Mouse (Mus musculus): ENCODE data around the gene Stk32b.

Stk32b gene

DNA sequence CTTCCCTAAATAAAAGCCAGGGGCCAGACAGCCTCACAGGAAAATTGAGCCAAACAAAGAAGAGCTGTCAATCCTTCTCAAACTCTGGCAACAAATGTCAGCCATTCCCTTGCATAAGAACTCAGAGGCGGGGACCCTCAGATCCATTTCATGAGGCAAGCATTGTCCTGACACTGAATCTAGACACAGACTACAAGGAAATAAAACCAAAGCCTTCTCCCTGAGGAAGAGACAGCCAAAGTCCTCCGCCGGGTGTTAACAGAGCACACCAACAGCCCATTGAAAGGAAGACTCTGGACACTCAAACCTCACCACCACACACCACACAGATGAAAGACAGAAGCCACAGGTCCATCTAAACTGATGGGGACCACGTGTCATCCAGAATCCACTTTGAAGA, 57.8 kb downstream of the Stk32b start:
- no peak for DNase-seq

GRCm38 (mm10) chr5:37657741-37658140, 59.2 kb downstream of the Stk32b start:
- no peak for DNase-seq

- DNase-seq, result peak; percentile 25 to 48
These were observed 61.8 kb downstream of the Stk32b start for GRCm38 (mm10) chr5:37655208-37655607.

- no peak for DNase-seq
These were observed 66.2 kb downstream of the Stk32b start for GRCm38 (mm10) chr5:37650681-37651211.

DNA sequence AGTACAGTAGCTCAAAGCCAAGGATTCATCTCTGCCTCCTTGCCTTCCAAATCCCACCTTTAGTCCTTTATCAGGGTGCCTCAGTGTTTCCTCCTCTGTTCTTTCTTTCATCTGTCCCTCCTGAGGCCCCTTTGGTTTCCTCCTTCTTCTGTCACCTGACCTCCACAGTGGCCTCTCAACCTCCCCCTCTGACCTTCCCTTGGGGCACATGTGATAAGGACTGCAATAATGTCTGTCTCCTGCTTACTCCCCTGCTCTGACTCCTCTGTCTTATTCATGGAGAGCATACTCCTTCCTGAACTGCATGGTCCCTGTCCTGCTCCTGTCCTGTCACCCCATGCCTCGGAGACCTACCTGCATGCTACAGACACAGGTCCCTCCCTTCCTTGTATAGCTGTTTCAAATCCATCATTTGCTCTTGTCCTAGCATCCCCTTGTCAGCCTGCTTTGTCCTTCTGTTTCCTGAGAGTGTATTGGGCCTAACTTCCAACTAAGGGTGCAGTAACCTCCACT, 66.8 kb downstream of the Stk32b start:
- no peak for DNase-seq

DNA sequence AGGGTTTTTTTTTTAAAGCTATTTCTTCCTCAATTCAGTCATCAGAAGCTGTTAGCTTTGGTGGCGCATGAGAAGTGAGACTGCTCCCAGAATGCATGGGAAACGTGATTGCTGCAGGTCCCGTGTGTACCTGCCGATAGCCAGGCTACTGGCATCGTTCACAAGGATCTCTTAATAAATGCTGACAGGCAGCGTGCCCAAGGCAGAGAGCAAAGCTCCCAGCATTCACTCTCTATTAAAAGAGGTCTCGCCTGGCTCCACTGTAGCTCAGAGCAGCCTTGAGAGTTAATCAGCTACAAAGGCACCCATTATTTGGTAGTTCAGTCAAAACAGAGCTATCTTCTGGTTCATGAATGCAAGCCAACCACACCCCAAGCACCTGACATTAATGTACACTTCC, 72.9 kb downstream of the Stk32b start:
- DNase-seq, result peak; percentile 7 to 13

DNA sequence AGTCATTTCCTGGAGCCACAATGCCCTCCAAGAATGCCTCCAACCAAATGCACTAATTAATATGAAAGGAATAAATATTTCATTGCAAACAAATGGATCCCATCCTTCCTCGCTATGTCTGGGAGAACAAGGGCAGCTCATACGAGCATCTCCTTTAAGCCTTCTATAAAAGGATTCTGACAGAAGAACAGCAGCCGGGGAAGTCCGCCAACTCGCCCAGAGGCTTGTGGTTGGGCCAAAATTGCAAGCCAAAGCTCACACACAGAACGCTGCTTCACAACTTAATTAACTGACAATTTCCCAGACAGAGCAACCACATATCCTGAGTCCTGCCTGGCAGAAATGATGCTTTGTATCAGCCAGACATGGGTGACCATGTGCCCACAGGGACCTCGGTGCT, 74.5 kb downstream of the Stk32b start:
- peak; percentile 31 to 48 for DNase-seq

DNA sequence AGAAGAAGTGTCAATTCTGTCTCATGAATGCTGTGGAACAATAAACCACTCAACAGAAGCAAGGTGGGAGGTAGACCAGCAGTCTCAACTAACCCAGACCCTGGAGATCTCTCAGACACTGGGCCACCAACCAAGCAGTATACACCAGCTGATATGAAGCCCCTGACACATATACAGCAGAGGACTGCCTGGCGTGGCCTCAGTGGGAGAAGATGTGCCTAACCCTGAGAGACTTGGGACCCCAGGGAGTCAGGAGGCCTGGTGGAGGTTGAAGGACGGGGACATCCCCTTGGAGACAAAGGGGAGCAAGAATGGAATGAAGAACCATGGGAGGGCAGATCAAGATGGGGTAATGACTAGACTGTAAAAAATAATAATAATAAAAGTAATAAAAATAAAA, 82.2 kb downstream of the Stk32b start:
- DNase-seq, result no peak

GRCm38 (mm10) chr5:37627437-37628163, 89.4 kb downstream of the Stk32b start:
- DNase-seq, result no peak

- DNase-seq, result no peak
These were observed 105.1 kb downstream of the Stk32b start for GRCm38 (mm10) chr5:37611874-37612273.

- no peak for DNase-seq
These were observed 117.4 kb downstream of the Stk32b start for GRCm38 (mm10) chr5:37599566-37599965.

GRCm38 (mm10) chr5:37598271-37598670, 118.7 kb downstream of the Stk32b start:
- DNase-seq, result no peak

GRCm38 (mm10) chr5:37592411-37592810, 124.6 kb downstream of the Stk32b start:
- DNase-seq, result no peak

GRCm38 (mm10) chr5:37587861-37588260, 129.1 kb downstream of the Stk32b start:
- no peak for DNase-seq

- DNase-seq, result no peak
These were observed 130.9 kb downstream of the Stk32b start for GRCm38 (mm10) chr5:37586071-37586470.

GRCm38 (mm10) chr5:37575427-37575826, 141.5 kb downstream of the Stk32b start:
- no peak for DNase-seq

DNA sequence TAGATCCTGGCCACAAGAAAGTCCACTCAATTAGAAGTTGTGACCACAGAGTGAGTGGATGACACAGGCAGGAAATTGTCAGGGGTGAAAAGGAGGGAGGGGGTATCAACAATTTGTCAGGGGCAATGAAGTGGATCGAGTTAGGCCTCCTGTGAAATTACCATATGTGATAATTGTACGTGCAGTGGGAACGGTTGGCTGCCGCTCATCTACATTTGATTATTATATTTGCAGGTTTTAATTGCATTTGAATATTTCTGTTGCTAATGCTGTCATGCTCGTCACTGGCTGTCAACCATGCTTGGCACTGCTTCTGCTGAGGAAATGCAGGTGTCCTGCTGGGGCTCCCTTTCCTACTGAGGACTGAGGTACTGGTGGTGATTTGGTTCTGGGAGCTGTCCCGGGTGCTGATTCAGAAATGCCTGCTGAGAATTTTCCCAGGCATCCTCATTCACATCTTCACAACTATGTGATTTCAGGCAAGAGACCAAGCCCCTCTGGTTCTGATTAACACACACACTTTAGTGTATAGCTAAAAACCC, 159.6 kb downstream of the Stk32b start:
- peak in 1 of 2 experiments; percentile 15 for DNase-seq

DNA sequence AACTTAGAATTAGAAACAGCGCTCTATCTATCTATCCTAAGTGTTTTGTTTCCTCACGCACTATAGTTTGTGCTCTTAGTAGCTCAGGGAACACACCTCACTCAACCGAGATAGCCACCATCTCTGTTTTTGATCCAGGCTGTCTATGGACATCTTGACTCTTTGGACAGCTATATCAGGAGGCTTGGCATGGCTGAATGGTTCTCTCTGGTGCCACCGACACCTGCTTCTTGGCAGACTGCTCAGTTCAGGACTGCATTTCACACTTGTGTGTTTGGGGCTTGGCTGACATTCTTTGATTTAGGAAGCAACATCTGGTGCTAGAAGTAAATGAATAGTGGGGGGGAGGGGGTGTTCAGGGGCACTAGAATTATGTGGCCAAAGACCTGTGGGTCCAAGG, 162.7 kb downstream of the Stk32b start:
- DNase-seq, result peak; percentile 57 to 58

- no peak for DNase-seq
These were observed 165.3 kb downstream of the Stk32b start for GRCm38 (mm10) chr5:37551649-37552048.

GRCm38 (mm10) chr5:37535726-37536293, 181.2 kb downstream of the Stk32b start:
- DNase-seq, result no peak

GRCm38 (mm10) chr5:37535227-37535626, 181.7 kb downstream of the Stk32b start:
- DNase-seq, result peak; percentile 18 to 24

GRCm38 (mm10) chr5:37525363-37525762, 191.6 kb downstream of the Stk32b start:
- no peak for DNase-seq

DNA sequence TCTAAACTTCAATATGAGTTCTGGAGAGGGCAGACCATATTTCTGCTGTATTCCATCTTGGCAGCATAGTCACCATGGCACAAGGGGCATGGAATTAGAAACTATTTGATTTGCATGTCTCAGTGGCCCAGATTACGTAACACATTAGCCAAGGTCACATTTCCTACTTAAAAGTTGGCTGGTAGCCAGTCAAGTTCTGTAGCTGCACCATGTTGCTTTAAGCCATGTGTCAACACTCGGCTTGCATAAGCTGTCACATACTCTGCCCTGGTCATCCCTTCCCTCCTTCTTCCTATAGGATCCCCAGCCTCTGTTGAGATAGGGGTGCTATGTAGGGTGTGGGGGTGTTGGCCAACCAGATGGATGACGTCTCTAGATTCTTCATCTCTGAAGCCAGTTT, 196.5 kb downstream of the Stk32b start:
- no peak for DNase-seq

GRCm38 (mm10) chr5:37512479-37512878, 204.5 kb downstream of the Stk32b start:
- DNase-seq, result no peak

All from cerebellum, postnatal 10 days (tissue).